Mouse (Mus musculus): ENCODE data around the gene Ubiad1. TPM values are rescaled to one million over a fixed set of nuclear protein-coding genes. Genes with fewer than 3 reads are reported as not detected.

Gene Ubiad1
- polyA plus RNA-seq, 1 experiment from 2014 or later, result 21.8 TPM

- Histone ChIP-seq H3K27me3 (peaks cover 38% of the 10 kb centered on the region), H3K36me3 (no peaks in the 10 kb centered on the region), H3K4me3 (replicated peaks) (no peak overlapping the region), H3K9ac (replicated peaks) (no peak overlapping the region), H3K4me2 (no peak overlapping the region), H3K9me3 (no peaks in the 10 kb centered on the region), H3K27ac (no peak overlapping the region), H3K4me1 (replicated peaks) (peaks cover 24% of the 10 kb centered on the region)
- 36% methylated on average over 9 of the region's 9 CpGs for WGBS
- ATAC-seq (ENCODE audit: insufficient number of reproducible peaks, insufficient read depth, low FRiP score, low TSS enrichment, low read depth), result no peak
Measured at GRCm38 (mm10) chr4:148399437-148400094, 45.0 kb downstream of the Ubiad1 start.

- Histone ChIP-seq H3K9ac (replicated peaks) (no peak overlapping the region), H3K4me2 (no peak overlapping the region), H3K27ac (0 out of 2 replicates have a peak overlapping the region, but pooled peaks have one; percentile 41), H3K4me1 (replicated peaks) (peaks cover 18% of the 10 kb centered on the region; the same call in 1 of the 2 replicates), H3K36me3 (no peaks in the 10 kb centered on the region), H3K4me3 (replicated peaks) (no peak overlapping the region), H3K27me3 (peaks cover 19% of the 10 kb centered on the region), H3K9me3 (no peaks in the 10 kb centered on the region)
- ATAC-seq (ENCODE audit: insufficient number of reproducible peaks, insufficient read depth, low FRiP score, low TSS enrichment, low read depth), result no peak
- 64% methylated on average over 18 of the region's 18 CpGs for WGBS
Measured at GRCm38 (mm10) chr4:148397531-148398287, 46.9 kb downstream of the Ubiad1 start.

DNA sequence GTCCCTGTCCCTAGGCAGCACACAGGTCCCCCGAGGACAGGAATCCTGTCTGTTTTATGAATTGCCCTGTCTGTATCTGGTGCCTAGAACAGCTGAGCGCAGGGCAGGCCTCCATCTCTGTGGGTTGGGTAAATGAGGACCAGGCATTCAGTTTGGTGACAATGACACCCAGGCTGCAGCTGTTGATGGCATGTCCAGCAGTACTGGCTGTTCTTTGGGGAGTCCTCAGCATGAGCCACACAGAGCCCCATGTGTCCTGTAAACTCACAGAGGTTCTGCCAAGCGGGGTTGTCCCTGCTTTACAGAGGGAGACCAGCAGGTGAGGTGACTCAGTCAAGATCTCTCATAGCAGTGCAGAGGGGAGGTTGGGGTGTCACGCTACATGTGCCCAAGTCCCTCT is 47.5 kb downstream of the Ubiad1 start:
- no peak for ATAC-seq (ENCODE audit: insufficient number of reproducible peaks, insufficient read depth, low FRiP score, low TSS enrichment, low read depth)

DNA sequence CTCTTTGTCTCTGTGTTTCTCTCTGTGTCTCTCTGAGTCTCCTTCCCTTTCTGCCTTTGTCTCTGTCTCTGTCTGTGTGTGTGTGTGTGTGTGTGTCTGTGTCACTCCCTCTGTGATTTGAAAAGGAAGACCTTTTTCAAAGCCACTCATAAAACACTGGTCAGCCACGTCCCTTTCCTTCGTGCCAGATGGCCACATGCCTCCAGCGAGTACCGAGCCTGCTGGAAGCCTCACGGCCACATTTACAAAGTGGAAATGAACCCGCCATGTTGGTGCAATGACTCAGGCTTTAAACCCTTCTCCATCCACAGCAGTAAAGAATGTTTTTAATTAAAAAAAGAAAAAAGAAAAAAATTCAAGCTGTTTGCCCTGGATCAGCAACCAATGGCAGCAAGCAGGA is 48.7 kb downstream of the Ubiad1 start:
- no peak overlapping the region for H3K4me3 ChIP-seq (replicated peaks)
- no peak overlapping the region for H3K4me2 ChIP-seq
- peaks cover 13% of the 10 kb centered on the region; the same call in 1 of the 2 replicates for H3K4me1 ChIP-seq (replicated peaks)
- H3K9me3 ChIP-seq, result no peaks in the 10 kb centered on the region
- H3K9ac ChIP-seq (replicated peaks), result no peak overlapping the region
- peaks cover under 1% of the 10 kb centered on the region; the same call in 1 of the 2 replicates for H3K27me3 ChIP-seq
- 23% methylated on average over 6 of the region's 6 CpGs for WGBS
- no peaks in the 10 kb centered on the region for H3K36me3 ChIP-seq
- H3K27ac ChIP-seq, result no peak overlapping the region
- no peak for ATAC-seq (ENCODE audit: insufficient number of reproducible peaks, insufficient read depth, low FRiP score, low TSS enrichment, low read depth)

More for the DNA sequence above, 47.5 kb downstream of the Ubiad1 start:
- Histone ChIP-seq H3K27ac (no peak overlapping the region), H3K9ac (replicated peaks) (no peak overlapping the region), H3K9me3 (no peaks in the 10 kb centered on the region), H3K36me3 (no peaks in the 10 kb centered on the region), H3K4me2 (no peak overlapping the region), H3K4me3 (replicated peaks) (no peak overlapping the region), H3K4me1 (replicated peaks) (peaks cover 18% of the 10 kb centered on the region; the same call in 1 of the 2 replicates), H3K27me3 (peaks cover 13% of the 10 kb centered on the region)
- WGBS, result 75% methylated on average over 4 of the region's 4 CpGs

GRCm38 (mm10) chr4:148395198-148395597 is 49.4 kb downstream of the Ubiad1 start:
- ATAC-seq (ENCODE audit: insufficient number of reproducible peaks, insufficient read depth, low FRiP score, low TSS enrichment, low read depth), result no peak
- Histone ChIP-seq H3K27me3 (no peaks in the 10 kb centered on the region), H3K4me2 (no peak overlapping the region), H3K36me3 (no peaks in the 10 kb centered on the region), H3K9me3 (no peaks in the 10 kb centered on the region), H3K4me3 (replicated peaks) (no peak overlapping the region), H3K27ac (peak overlapping the region; percentile 50; the same call in 1 of the 2 replicates), H3K9ac (replicated peaks) (no peak overlapping the region), H3K4me1 (replicated peaks) (peaks cover 13% of the 10 kb centered on the region; the same call in 1 of the 2 replicates)
- 30% methylated on average over 7 of the region's 7 CpGs for WGBS

DNA sequence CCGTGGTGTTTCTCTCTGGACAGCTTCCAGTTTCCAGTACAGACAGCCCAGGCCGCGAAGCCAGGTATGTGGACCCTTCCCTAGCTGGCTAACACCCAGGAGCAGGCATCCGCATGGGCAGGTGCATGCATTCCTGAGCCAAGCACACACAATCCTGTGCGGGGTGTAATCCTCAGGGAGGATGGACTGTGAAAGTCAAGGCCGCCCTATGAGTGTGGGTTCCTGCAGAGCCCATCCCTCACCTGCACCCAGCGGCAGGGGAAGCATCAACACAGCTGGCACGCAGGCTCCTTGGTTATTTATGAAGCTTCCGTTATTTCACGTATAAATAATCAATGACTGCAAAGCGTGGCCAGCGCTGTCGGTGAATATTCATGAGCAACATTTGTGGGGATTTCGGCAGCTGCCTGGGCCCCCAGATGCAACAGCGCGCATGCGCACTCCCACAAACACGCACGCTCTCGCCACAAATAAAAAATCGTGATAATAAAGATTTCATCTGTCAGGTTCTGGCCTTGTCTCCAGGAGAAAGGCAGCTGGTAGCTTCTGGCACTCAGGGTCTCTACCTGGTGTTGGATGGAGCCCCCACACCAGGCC is 52.8 kb downstream of the Ubiad1 start:
- Histone ChIP-seq H3K36me3 (no peaks in the 10 kb centered on the region), H3K9ac (replicated peaks) (no peak overlapping the region)
- 74% methylated on average over 21 of the region's 21 CpGs for WGBS

GRCm38 (mm10) chr4:148389635-148390034 is 54.9 kb downstream of the Ubiad1 start:
- H3K4me1 ChIP-seq (replicated peaks), result peaks cover 9% of the 10 kb centered on the region; the same call in 1 of the 2 replicates
- WGBS, result 24% methylated on average over 7 of the region's 7 CpGs

More for the DNA sequence above, 52.8 kb downstream of the Ubiad1 start:
- Histone ChIP-seq H3K4me2 (no peak overlapping the region), H3K27ac (no peak overlapping the region), H3K27me3 (no peaks in the 10 kb centered on the region), H3K4me3 (replicated peaks) (no peak overlapping the region), H3K9me3 (no peaks in the 10 kb centered on the region), H3K4me1 (replicated peaks) (peaks cover 13% of the 10 kb centered on the region; the same call in 1 of the 2 replicates)
- no peak for ATAC-seq (ENCODE audit: insufficient number of reproducible peaks, insufficient read depth, low FRiP score, low TSS enrichment, low read depth)

GRCm38 (mm10) chr4:148389047-148389446 is 55.5 kb downstream of the Ubiad1 start:
- H3K4me3 ChIP-seq (replicated peaks), result no peak overlapping the region
- no peaks in the 10 kb centered on the region for H3K27me3 ChIP-seq
- no peak overlapping the region for H3K9ac ChIP-seq (replicated peaks)
- H3K36me3 ChIP-seq, result no peaks in the 10 kb centered on the region
- no peak overlapping the region for H3K4me2 ChIP-seq
- no peak for ATAC-seq (ENCODE audit: insufficient number of reproducible peaks, insufficient read depth, low FRiP score, low TSS enrichment, low read depth)
- H3K9me3 ChIP-seq, result no peaks in the 10 kb centered on the region
- peaks cover 13% of the 10 kb centered on the region; the same call in 1 of the 2 replicates for H3K4me1 ChIP-seq (replicated peaks)
- WGBS, result 69% methylated on average over 6 of the region's 6 CpGs
- no peak overlapping the region for H3K27ac ChIP-seq

More at GRCm38 (mm10) chr4:148389635-148390034, 54.9 kb downstream of the Ubiad1 start:
- H3K9ac ChIP-seq (replicated peaks), result no peak overlapping the region
- H3K9me3 ChIP-seq, result no peaks in the 10 kb centered on the region
- ATAC-seq (ENCODE audit: insufficient number of reproducible peaks, insufficient read depth, low FRiP score, low TSS enrichment, low read depth), result no peak
- no peaks in the 10 kb centered on the region for H3K27me3 ChIP-seq
- no peaks in the 10 kb centered on the region for H3K36me3 ChIP-seq
- no peak overlapping the region for H3K4me3 ChIP-seq (replicated peaks)
- H3K27ac ChIP-seq, result no peak overlapping the region
- H3K4me2 ChIP-seq, result no peak overlapping the region

DNA sequence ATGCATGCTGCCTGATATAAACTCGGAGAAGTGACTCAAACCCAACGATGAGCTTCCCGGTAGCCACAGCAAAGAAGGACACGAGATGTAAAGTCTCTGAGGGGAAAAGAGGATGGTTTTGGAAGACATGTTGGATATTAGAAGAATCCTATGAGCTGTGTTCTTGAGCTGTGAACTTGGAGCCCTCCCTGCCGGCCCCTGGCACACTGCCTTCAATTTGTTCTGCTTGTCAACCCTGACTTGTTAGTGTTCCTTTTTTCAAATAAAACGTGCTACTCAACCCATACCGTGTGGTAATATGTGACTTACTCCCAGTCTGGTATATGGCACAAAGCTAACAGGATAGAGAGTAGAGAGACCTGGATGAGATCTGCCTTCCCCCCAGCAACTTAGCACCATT is 59.3 kb downstream of the Ubiad1 start:
- WGBS, result 83% methylated on average over 7 of the region's 7 CpGs
- H3K27me3 ChIP-seq, result no peaks in the 10 kb centered on the region
- no peak overlapping the region for H3K27ac ChIP-seq

More for the DNA sequence above, 59.3 kb downstream of the Ubiad1 start:
- H3K4me2 ChIP-seq, result no peak overlapping the region
- no peaks in the 10 kb centered on the region for H3K36me3 ChIP-seq
- no peak overlapping the region for H3K9ac ChIP-seq (replicated peaks)
- no peak for ATAC-seq (ENCODE audit: insufficient number of reproducible peaks, insufficient read depth, low FRiP score, low TSS enrichment, low read depth)
- H3K4me1 ChIP-seq (replicated peaks), result peaks cover 9% of the 10 kb centered on the region; the same call in 1 of the 2 replicates
- H3K9me3 ChIP-seq, result 0 out of 2 replicates have a peak, but pooled peaks cover 2% of the 10 kb centered on the region
- no peak overlapping the region for H3K4me3 ChIP-seq (replicated peaks)

Data from limb, embryonic 12.5 days (tissue).